Mouse (Mus musculus) brain, embryonic 18.5 days (tissue): Measurements from ENCODE around the gene Col24a1.

Experiments
- DNase-seq: peaks from one replicate; pipeline ENCODE4 v3.0.0-alpha.2; 2012; ENCODE audit warnings: low read depth, low spot score

The Col24a1 gene

GRCm38 (mm10) chr3:145292337-145293134 lies at the start of gene Col24a1:
Col24a1 (plus strand) TSS chr3:145292472.
- no peak for DNase-seq

- DNase-seq: no peak
Observed at GRCm38 (mm10) chr3:145248040-145248439, 44.2 kb upstream of the Col24a1 start.

DNA sequence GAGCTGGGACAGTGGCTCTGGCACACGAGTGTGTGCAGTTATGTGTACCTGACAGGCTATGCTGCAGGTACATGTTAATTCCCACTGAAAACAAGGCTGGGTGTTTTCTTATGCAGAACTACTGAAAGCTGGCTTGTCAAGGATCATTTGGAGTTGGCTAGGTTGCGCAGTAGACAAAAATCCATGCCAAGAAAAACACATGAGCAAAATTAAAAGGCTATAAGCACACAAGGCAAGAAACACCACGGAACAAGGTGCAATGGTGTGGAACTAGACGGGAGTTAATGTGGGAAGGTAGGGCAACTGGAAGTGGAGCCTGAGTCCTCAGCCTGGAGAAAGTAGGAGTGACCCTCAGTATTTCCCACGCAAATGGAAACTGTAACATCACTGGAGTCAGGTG lies 39.2 kb upstream of the Col24a1 start:
- DNase-seq: no peak

DNA sequence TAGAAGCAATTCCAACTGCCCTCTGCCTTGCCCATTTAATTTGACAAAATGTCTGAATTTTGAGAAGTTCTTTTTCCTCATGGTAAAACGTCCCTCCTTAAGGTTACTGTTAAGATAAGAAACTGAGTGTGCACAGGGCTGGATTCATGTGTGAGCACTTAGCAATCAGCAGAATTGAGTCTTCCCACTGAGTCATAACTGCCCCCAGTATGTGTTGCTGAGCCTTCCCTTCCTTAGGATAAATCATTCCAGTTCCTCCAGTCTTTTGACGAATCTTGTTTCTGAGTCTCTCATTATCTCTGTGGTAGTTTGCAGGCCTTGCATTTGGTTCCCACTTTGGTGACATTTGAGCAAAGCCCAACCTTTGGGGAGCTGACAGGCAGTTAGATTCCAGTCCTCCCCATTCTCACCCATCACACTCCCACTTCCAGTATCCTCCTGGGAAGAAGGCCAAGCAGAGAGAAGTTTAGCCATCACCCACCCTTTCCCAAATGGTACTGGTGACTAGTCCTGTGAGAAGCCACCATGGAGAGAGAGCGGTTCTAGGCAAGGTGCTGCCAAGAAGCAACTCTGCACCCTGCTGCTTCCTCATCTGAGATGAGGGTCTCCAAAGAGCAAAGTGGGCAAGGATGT lies 37.4 kb upstream of the Col24a1 start:
- DNase-seq: no peak

DNA sequence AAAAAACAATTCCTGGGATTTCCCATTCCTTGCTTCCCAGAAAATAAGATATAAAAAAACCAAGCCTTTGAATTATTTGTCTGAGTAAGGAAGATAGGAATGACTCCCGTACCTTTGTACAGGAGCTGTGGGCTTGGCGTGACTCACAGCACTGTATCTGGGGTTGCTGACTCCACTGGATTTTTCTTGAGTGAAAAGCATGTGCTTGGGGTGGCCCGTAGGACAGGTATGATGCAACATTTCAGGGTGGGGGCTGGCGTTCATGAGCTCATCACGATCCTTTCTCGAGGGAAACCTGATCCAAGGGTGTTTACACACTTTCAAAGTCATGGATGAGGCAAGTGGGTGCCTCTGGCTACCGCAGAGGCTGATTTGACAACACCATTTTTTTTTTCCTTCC lies 35.6 kb upstream of the Col24a1 start:
- no peak for DNase-seq

DNA sequence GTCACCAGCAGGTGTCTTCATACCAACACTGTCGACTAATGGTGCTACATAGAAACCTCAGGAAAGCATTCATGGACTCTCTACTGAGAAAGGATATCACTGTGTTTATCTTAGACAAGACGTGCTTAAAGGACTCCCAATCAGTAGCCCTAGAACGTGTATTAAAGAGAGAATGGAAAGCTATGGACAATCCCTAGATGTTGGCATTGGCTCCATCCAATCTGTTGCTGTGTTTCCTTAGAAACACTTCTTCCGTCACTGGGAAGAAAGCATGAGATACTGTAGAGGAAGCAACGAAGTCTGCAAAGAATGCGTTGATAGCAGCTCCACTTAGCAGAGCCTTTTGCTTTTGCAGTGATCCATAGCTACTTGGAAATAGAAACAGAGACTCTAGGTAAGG lies 32.6 kb upstream of the Col24a1 start:
- no peak for DNase-seq

- DNase-seq: no peak
Observed at GRCm38 (mm10) chr3:145263131-145263530, 29.1 kb upstream of the Col24a1 start.

DNA sequence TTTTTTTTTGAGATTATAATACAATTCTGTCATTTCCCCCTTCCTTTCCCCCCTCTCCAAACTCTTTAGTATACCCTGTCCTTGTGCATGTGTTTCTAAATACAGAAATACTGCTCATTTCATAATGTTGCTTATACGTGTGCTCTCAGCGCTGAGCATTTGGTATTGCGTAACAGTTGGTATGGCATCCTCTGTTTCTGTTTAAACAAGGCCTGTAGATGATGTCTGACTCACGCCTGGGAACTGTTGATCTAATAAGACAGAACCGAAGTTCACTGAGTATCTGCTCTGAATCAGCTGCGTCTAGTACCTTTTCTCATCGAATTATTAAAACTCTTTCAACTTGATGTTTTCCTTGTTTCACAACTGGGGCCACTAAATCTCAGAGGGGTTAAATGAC lies 24.2 kb upstream of the Col24a1 start:
- no peak for DNase-seq

- no peak for DNase-seq
Observed at GRCm38 (mm10) chr3:145274191-145274590, 18.1 kb upstream of the Col24a1 start.

DNA sequence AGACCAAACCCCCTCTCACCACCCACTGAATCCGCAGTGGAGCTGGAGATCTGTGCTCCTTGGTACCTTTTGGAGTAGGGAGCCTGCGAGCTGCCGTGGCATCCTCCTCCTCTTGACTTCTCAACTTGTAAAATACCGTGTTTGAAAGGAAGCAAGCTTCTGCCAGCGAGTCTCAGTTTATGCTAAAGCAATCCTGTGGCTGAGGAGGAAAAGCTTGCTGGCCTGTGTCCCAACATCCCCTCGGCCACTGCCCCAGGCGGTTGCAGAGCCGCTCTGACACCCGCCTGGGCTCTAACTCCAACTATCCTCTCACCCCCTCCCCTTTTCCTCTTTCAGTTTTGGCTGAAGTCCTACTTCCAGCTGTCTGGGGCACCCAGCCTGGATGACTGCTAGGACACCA lies 935 bp downstream of the Col24a1 start:
- no peak for DNase-seq

GRCm38 (mm10) chr3:145293623-145294307 lies 1.5 kb downstream of the Col24a1 start:
- DNase-seq: no peak

DNA sequence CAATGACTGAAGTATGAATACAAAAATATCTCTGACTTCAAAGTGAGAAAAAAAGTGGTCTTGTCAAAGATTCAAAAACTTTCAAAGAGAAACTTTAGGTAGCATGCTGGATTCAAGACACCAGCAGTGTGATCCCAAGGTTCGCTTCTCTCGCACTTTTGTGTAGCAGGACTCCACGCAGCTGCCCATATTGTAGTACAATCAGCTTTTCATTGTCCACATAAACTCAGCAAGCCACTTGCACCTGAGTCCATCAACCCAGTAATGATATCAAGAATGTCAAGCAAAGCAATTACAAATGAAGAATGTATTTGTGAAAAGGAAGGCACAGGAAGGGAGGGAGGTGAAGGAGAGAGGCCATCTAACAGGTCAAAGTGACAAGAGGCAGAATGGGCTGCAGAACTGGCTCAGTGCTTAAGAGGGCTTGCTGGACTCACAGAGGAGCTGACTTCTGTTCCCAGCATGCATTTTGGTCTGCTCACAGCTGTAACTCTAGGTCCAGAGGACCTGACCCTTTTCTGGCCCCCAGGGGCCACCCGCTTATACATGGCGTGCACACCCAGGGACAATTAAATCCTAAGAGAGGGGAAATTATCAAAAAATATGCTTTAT lies 7.8 kb downstream of the Col24a1 start:
- DNase-seq: no peak

DNA sequence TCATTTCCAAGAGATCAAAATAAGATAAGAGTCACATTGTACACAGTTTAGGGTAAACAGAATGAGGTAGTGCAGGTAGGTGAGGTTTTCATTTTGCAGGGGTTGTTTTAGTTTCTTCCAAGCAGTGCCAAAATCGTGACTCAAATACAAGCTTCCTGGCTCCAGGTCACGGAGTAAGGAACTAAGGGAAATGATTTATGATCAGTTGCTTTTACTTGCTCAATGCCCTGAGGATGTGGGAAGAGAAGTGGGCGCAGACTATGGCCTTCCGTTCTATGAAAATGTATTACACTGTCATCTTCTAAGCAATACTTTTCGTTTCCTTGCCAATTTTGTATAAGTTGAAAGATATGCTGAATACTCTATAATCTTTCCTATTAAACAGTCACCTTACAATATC lies 13.0 kb downstream of the Col24a1 start:
- DNase-seq: no peak

DNA sequence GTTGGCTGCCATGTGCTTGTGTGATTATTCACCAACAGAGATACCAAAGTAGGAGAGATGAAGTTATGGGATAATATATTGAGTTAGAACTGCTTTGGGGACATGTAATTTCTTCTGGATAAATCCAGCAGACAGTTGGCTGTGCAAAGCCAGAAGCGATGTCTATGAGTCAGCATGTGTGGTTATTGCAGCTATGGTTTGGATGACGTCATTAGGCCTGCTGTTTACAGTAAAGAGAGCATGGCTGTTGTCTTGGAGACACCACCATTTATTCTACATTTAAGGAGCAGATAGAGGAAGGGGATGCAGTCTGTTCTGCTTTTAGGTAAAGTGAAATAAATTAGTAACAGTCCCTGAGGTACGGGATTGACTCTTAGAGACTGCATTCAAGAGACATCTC lies 14.9 kb downstream of the Col24a1 start:
- no peak for DNase-seq

- DNase-seq: no peak
Observed at GRCm38 (mm10) chr3:145320587-145321274, 28.5 kb downstream of the Col24a1 start.

DNA sequence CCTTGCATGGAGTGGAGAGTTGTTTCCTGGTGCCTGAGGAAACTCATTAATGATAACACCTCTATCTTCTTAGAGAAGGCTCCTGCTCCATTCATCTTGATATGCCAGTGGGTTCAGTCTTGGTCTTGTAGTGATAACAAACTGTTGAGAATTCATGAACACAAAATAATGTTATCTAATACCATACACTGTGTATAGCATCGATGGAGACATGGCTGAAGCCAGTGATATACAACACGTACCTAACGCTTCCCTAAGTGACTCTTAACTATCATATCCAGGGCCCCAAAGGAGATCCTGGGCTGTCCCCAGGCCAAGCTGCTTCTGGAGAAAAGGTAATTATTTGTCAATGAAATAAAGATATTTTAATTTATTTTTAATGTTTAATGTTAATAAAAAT lies 33.1 kb downstream of the Col24a1 start:
- DNase-seq: no peak

DNA sequence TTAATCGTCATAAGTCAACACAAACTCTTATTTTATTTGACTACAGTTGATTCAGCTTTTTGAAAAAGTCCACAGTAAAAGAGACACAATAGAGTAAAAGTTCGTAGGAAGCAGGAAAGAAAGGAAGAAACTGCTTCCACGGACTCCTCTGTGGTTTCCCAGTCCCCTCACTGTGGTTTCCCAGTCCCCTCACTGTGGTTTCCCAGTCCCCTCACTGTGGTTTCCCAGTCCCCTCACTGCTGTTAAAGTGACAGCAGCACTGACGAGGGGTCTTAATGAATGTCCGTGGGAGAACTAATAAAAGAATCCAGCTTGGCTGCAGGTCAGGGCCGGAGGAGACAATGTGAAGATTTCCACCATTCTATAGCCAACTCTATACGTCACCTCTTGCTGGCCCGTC lies 39.4 kb downstream of the Col24a1 start:
- DNase-seq: no peak

- no peak for DNase-seq
Observed at GRCm38 (mm10) chr3:145334046-145334445, 41.8 kb downstream of the Col24a1 start.

- no peak for DNase-seq
Observed at GRCm38 (mm10) chr3:145337161-145337560, 44.9 kb downstream of the Col24a1 start.

DNA sequence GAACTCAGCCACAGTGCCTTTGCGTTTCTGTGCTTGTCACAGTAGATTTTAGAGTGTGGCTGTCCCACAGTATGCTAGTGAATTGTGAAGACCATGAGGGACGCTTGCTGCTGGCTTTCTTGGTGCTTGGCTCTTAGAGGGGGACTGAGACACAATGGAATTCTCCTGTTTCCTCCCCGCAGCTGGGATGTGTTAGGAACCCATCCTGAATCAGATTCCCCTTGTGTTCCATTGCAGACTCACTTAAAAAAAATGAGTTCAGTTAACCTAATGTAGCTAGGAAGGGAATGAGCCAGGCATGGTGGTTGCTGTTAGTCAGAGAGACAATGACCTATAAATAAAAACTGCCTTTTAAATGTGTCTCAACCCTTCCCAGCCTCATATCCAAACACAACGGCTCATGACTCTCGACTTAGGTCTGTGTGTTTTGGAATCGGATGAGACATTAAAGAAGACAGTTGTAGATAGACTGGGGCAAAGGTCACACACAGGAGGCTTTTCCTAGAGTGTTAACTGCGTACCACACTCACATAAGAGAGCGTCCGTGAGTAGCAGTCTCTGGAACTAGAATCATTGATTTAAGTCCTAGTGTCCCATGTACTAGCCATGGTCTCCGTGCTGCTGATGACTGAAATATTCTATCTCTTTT lies 47.7 kb downstream of the Col24a1 start:
- no peak for DNase-seq

DNA sequence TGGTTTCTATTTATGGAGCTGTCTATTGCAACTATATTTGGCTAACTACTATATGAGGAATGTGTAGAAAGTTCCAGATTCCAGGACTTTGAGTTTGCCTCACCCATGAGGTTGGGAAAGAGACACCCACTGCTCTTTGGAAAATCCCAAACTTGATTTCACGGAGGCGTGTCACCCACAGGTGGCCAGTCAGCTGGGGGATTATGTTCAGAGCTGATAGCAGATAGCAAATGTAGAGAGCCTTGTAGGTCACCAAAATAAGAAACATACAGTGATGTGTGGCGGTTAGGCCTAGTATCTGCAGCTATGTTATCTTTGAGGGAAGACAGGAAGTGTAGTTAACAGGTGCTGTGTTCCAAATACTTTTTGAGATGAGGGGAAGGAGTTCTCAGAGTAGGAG lies 56.4 kb downstream of the Col24a1 start:
- DNase-seq: no peak
